Mouse (Mus musculus) heart, embryonic 11.5 days (tissue): ENCODE measurements at regions not wholly inside any gene's neighbourhood (a gene's known extent, or its start where the extent isn't known, plus 50 kb on each side); places are given as distances from the start of the nearest gene placed in this dataset.

ENCODE experiments used
- ATAC-seq: fragments of 200-750 bp; cut with Nextera tagmentation; replicated peaks from 2 replicates; pipeline ENCODE4 v1.8.0; 2017; ENCODE audit warnings: moderate library complexity; ENCODE audit not compliant: insufficient number of reproducible peaks, low FRiP score, low TSS enrichment
- H3K27ac ChIP-seq: fragments of 300-500 bp; sonication (generic); 2 replicates; pipeline ENCODE4 v1.5.1; 2014; ENCODE audit warnings: mild to moderate bottlenecking, low read depth, low read length
- H3K27me3 ChIP-seq: fragments of 300-500 bp; sonication (generic); 2 replicates; pipeline ENCODE4 v1.6.1; 2014; ENCODE audit warnings: mild to moderate bottlenecking, low read length, mixed read lengths; ENCODE audit not compliant: control insufficient read depth, insufficient read depth
- H3K36me3 ChIP-seq: fragments of 300-500 bp; sonication (generic); 2 replicates; pipeline ENCODE4 v1.6.1; 2014; ENCODE audit warnings: mild to moderate bottlenecking, low read length, moderate library complexity, mixed read lengths; ENCODE audit not compliant: control insufficient read depth, insufficient read depth
- H3K4me1 ChIP-seq: fragments of 300-500 bp; sonication (generic); 2 replicates; pipeline ENCODE4 v1.6.1; 2014; ENCODE audit warnings: low read length; ENCODE audit not compliant: control insufficient read depth, insufficient read depth
- H3K4me2 ChIP-seq: fragments of 300-500 bp; sonication (generic); 2 replicates; pipeline ENCODE4 v1.6.1; 2014; ENCODE audit warnings: mild to moderate bottlenecking, moderate library complexity
- H3K4me3 ChIP-seq: fragments of 300-500 bp; sonication (generic); 2 replicates; pipeline ENCODE4 v1.5.1; 2014; ENCODE audit warnings: low read depth, low read length
- H3K9ac ChIP-seq: fragments of 300-500 bp; sonication (generic); 2 replicates; pipeline ENCODE4 v1.6.1; 2014; ENCODE audit warnings: mild to moderate bottlenecking, low read depth, low read length, moderate library complexity
- H3K9me3 ChIP-seq: fragments of 300-500 bp; sonication (generic); replicated peaks from 2 replicates; pipeline ENCODE4 v1.6.1; 2016; ENCODE audit warnings: low read length; ENCODE audit not compliant: control insufficient read depth
- WGBS: fragments of 180-500 bp; shearing (Covaris S2); extraction: QIAGEN DNeasy Blood & Tissue Kit; methylation state at CpG from one replicate; pipeline ENCODE4 v1.1.7; 2014; ENCODE audit not compliant: insufficient replicate concordance; 5-methylcytosine and 5-hydroxymethylcytosine counted together

GRCm38 (mm10) chr14:58494400-58494987 is 424.1 kb downstream of the Fgf9 start:
- H3K27me3 ChIP-seq = no peaks in the 10 kb centered on the region
- no peak for ATAC-seq
- no peak overlapping the region for H3K4me3 ChIP-seq
- H3K9me3 ChIP-seq = no peaks in the 10 kb centered on the region
- no peaks in the 10 kb centered on the region for H3K4me1 ChIP-seq
- no peaks in the 10 kb centered on the region for H3K36me3 ChIP-seq
- H3K4me2 ChIP-seq = no peak overlapping the region
- 73% methylated on average over 5 of the region's 5 CpGs for WGBS
- H3K27ac ChIP-seq = no peak overlapping the region
- no peak overlapping the region for H3K9ac ChIP-seq

GRCm38 (mm10) chr14:58492118-58492517 is 421.8 kb downstream of the Fgf9 start:
- H3K27ac ChIP-seq = no peak overlapping the region
- no peak for ATAC-seq
- H3K4me1 ChIP-seq = no peaks in the 10 kb centered on the region
- no peak overlapping the region for H3K4me2 ChIP-seq
- H3K9me3 ChIP-seq = no peaks in the 10 kb centered on the region
- WGBS = 80% methylated on average over 2 of the region's 2 CpGs
- H3K4me3 ChIP-seq = no peak overlapping the region
- H3K27me3 ChIP-seq = no peaks in the 10 kb centered on the region
- H3K36me3 ChIP-seq = no peaks in the 10 kb centered on the region
- no peak overlapping the region for H3K9ac ChIP-seq

- Histone ChIP-seq H3K9me3 (no peaks in the 10 kb centered on the region), H3K4me3 (no peak overlapping the region), H3K4me1 (no peaks in the 10 kb centered on the region), H3K36me3 (no peaks in the 10 kb centered on the region), H3K9ac (no peak overlapping the region), H3K27me3 (no peaks in the 10 kb centered on the region), H3K4me2 (no peak overlapping the region), H3K27ac (no peak overlapping the region)
- no peak for ATAC-seq
- WGBS = 81% methylated on average over 6 of the region's 6 CpGs
These were observed 418.5 kb downstream of the Fgf9 start for GRCm38 (mm10) chr14:58488803-58489202.

DNA sequence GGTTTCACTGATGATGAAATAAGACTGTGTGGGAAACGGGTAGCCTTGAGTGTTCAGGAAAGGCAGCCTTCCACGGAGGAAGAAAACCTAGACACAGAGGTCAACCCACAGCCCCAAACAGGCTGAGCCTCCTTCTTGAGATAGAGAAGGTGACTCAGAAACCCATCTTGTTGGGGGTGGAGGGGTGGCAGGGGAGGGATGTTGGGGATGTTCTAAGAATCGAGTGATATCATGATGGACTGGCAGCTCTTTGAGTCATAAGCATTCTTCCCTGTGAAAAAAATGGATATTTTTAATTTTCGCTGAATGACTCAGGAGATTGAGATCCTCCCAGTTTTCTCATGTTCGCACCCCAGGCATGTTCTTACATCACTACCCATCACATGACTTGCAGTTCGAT is 417.5 kb downstream of the Fgf9 start:
- Histone ChIP-seq H3K27me3 (no peaks in the 10 kb centered on the region), H3K4me3 (no peak overlapping the region), H3K9ac (no peak overlapping the region), H3K9me3 (no peaks in the 10 kb centered on the region), H3K4me2 (no peak overlapping the region), H3K27ac (no peak overlapping the region), H3K4me1 (no peaks in the 10 kb centered on the region), H3K36me3 (no peaks in the 10 kb centered on the region)
- no peak for ATAC-seq
- WGBS = 82% methylated on average over 6 of the region's 6 CpGs

DNA sequence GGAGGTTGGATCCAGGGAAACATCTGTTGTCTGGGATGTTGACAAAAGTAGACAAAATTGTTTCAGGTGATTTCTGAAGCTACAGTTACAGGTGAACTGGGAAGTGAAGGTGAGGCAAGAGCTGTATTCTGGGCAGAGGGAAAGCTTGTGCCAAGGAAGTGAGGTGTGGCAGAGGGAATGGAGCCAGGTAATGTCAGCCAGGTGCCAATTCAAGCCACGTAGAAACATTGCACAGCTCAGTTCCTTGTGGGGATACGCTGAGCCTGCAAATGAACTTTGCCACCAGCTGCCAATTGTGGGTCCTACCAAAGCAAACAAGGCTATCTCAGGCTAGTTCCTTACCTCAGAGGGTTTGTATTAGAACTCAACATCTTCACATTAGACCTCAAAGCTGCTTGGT is 410.1 kb downstream of the Fgf9 start:
- H3K9me3 ChIP-seq = no peaks in the 10 kb centered on the region
- peaks cover 3% of the 10 kb centered on the region for H3K4me1 ChIP-seq
- no peak overlapping the region for H3K27ac ChIP-seq
- WGBS = 92% methylated on average over 2 of the region's 2 CpGs
- no peak overlapping the region for H3K4me3 ChIP-seq
- no peak overlapping the region for H3K4me2 ChIP-seq
- H3K27me3 ChIP-seq = no peaks in the 10 kb centered on the region
- H3K36me3 ChIP-seq = no peaks in the 10 kb centered on the region
- ATAC-seq = no peak
- no peak overlapping the region for H3K9ac ChIP-seq

- no peak overlapping the region for H3K4me2 ChIP-seq
- no peak overlapping the region for H3K27ac ChIP-seq
- no peak overlapping the region for H3K9ac ChIP-seq
- no peaks in the 10 kb centered on the region for H3K36me3 ChIP-seq
- no peak overlapping the region for H3K4me3 ChIP-seq
- 52% methylated on average over 3 of the region's 3 CpGs for WGBS
- H3K4me1 ChIP-seq = no peaks in the 10 kb centered on the region
- no peak for ATAC-seq
- H3K27me3 ChIP-seq = no peaks in the 10 kb centered on the region
- no peaks in the 10 kb centered on the region for H3K9me3 ChIP-seq
These were observed 400.3 kb downstream of the Fgf9 start for GRCm38 (mm10) chr14:58470678-58471077.

- Histone ChIP-seq H3K9me3 (no peaks in the 10 kb centered on the region), H3K27me3 (no peaks in the 10 kb centered on the region), H3K36me3 (no peaks in the 10 kb centered on the region), H3K4me3 (no peak overlapping the region), H3K4me2 (no peak overlapping the region), H3K27ac (no peak overlapping the region), H3K9ac (no peak overlapping the region), H3K4me1 (no peaks in the 10 kb centered on the region)
- no peak for ATAC-seq
- WGBS = 66% methylated on average over 7 of the region's 7 CpGs
These were observed 398.1 kb downstream of the Fgf9 start for GRCm38 (mm10) chr14:58468451-58468850.

DNA sequence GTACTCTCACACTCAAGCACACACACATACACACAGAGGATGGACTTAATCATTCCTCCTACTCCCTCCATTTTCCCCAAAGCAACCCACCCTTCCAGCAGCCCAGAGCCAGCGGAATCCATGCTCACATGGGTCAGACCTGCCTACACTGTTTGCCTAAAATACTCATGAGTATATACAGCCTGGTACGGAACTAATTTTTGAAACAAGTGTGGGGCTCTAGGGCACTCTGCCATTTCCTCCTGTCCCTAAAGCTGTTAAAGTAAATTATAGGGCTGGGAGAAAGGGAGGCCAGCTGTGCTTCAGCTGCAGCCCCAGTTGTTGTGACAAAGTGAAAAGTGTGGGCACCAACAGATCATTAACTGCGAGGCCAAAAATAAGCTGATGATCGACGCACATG is 397.5 kb downstream of the Fgf9 start:
- 80% methylated on average over 5 of the region's 5 CpGs for WGBS
- no peak for ATAC-seq
- H3K4me2 ChIP-seq = no peak overlapping the region

DNA sequence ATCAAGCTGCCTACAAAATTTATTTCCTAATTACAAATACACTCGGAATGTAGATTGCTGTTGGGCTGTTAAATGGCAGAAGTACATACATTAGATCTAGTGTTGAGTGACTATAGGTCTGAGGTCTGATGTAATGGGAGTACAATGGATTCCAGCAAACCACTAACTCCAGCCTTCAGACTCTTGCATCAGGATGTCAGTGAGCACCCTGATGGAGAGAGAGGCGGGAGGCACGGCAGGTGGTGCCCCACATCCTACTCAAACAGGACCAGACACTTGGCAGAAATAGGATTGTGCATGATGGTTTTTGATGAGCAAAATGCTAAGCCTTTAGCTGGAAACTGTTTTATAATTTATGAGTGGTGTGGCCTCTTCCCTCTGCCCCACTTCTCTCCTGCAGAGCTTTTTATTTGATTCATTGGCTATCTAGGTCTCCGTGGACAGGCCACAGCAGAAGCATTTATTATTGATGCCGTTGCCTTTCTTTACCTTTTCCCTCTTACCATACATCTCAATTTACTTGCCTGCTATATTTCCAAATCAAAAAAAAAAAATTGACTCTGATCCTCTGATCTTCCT is 376.5 kb downstream of the Fgf9 start:
- no peaks in the 10 kb centered on the region for H3K4me1 ChIP-seq
- no peak overlapping the region for H3K4me2 ChIP-seq
- WGBS = 84% methylated on average over 5 of the region's 5 CpGs
- no peak overlapping the region for H3K27ac ChIP-seq
- H3K4me3 ChIP-seq = no peak overlapping the region
- no peak overlapping the region for H3K9ac ChIP-seq
- H3K27me3 ChIP-seq = no peaks in the 10 kb centered on the region
- ATAC-seq = no peak
- H3K36me3 ChIP-seq = no peaks in the 10 kb centered on the region
- H3K9me3 ChIP-seq = no peaks in the 10 kb centered on the region

More for the DNA sequence above, 397.5 kb downstream of the Fgf9 start:
- no peak overlapping the region for H3K4me3 ChIP-seq
- H3K36me3 ChIP-seq = no peaks in the 10 kb centered on the region
- no peaks in the 10 kb centered on the region for H3K27me3 ChIP-seq
- no peak overlapping the region for H3K27ac ChIP-seq
- no peaks in the 10 kb centered on the region for H3K9me3 ChIP-seq
- H3K4me1 ChIP-seq = no peaks in the 10 kb centered on the region
- H3K9ac ChIP-seq = no peak overlapping the region
